Mouse (Mus musculus) CD4-positive helper T cell, adult 2 months (primary cell): ENCODE measurements around the gene Pcdh8.
A peak's percentile ranks its signal among the peaks of the same experiment; 100 is the strongest.

Experiments
- DNase-seq: peaks from one replicate; pipeline ENCODE4 v3.0.0-alpha.2; 2012; ENCODE audit warnings: low read depth, missing footprints, low spot score

Pcdh8 gene

GRCm38 (mm10) chr14:79771094-79771535, at the start of gene Pcdh8:
Pcdh8 (minus strand) TSS chr14:79771312.
- no peak for DNase-seq

- DNase-seq, result no peak
These were observed 43.6 kb upstream of the Pcdh8 start for GRCm38 (mm10) chr14:79814709-79815108.

GRCm38 (mm10) chr14:79814084-79814483, 43.0 kb upstream of the Pcdh8 start:
- DNase-seq, result no peak

- DNase-seq, result no peak
These were observed 22.1 kb upstream of the Pcdh8 start for GRCm38 (mm10) chr14:79793179-79793578.

- DNase-seq, result no peak
These were observed 18.4 kb upstream of the Pcdh8 start for GRCm38 (mm10) chr14:79789535-79789934.

GRCm38 (mm10) chr14:79788656-79789204, 17.6 kb upstream of the Pcdh8 start:
- no peak for DNase-seq

- no peak for DNase-seq
These were observed 16.8 kb upstream of the Pcdh8 start for GRCm38 (mm10) chr14:79787918-79788317.

GRCm38 (mm10) chr14:79785400-79785799, 14.3 kb upstream of the Pcdh8 start:
- DNase-seq, result no peak

- no peak for DNase-seq
These were observed 9.8 kb upstream of the Pcdh8 start for GRCm38 (mm10) chr14:79780889-79781288.

GRCm38 (mm10) chr14:79780332-79780731, 9.2 kb upstream of the Pcdh8 start:
- no peak for DNase-seq

GRCm38 (mm10) chr14:79779841-79780240, 8.7 kb upstream of the Pcdh8 start:
- DNase-seq, result no peak

- no peak for DNase-seq
These were observed 2.6 kb upstream of the Pcdh8 start for GRCm38 (mm10) chr14:79773425-79774391.

GRCm38 (mm10) chr14:79771802-79772511, 845 bp upstream of the Pcdh8 start:
- DNase-seq, result no peak

GRCm38 (mm10) chr14:79770306-79771093, 612 bp downstream of the Pcdh8 start:
- DNase-seq, result peak; percentile 2

GRCm38 (mm10) chr14:79769618-79770017, 1.5 kb downstream of the Pcdh8 start:
- peak; percentile 6 for DNase-seq

GRCm38 (mm10) chr14:79768996-79769395, 2.1 kb downstream of the Pcdh8 start:
- no peak for DNase-seq

GRCm38 (mm10) chr14:79768076-79768830, 2.9 kb downstream of the Pcdh8 start:
- DNase-seq, result no peak

- no peak for DNase-seq
These were observed 3.5 kb downstream of the Pcdh8 start for GRCm38 (mm10) chr14:79767601-79768000.

GRCm38 (mm10) chr14:79765196-79765765, 5.8 kb downstream of the Pcdh8 start:
- DNase-seq, result no peak

- no peak for DNase-seq
These were observed 16.4 kb downstream of the Pcdh8 start for GRCm38 (mm10) chr14:79754601-79755222.
